Mouse (Mus musculus) left cerebral cortex, postnatal 4 days (tissue): Measurements from ENCODE around the gene Bcl7a. TPM values are rescaled to one million over a fixed set of nuclear protein-coding genes. Genes with fewer than 3 reads are reported as not detected.

Source experiments
- DNase-seq: peaks from one replicate; pipeline ENCODE4 v3.0.0-alpha.2; 2022
- intact Hi-C: fragments of 180-260 bp; cut with DNase I; formaldehyde crosslinking; loops from one replicate; pipeline ENCODE4 v1.15.1; 2025
- total RNA-seq, 2 experiments: library from RNA; stranded (reverse); gene quantifications; 2 replicates each; pipeline ENCODE4 v1.2.3; 2021

Gene Bcl7a
- total RNA-seq, 2 experiments from 2014 or later: 95.1 to 98.4 TPM

DNA sequence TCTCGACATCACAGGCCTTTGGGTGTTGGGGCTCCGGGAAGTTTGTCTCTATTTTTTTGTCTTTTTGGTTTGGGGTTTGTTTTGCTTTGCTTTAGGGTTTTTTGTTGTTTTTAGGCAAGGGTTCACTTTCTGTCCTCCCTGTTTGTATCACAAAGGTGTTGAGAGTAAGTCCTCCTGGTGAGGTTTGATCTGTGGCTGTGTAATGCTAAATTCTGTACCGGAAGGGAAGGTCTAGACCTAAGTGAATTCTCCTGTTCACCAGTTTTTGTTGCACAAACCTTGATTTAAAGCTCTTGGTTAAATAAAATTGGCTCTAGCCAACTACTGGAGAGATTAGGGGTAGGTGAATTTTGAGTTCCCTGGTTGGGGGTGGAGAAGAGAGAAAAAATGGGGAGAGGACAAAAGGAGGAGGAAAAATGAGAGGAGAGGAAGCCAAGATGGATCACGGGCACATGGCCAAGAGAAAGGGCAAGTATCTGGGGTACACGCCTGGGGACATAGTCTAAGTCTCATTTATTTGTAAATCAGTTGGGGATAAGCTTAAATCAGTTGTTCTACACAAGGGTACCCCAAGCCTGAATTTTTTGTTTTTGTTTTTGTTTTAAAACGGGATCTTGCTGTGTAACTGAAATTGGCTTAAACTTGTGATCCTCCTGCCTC lies 32.3 kb downstream of the Bcl7a start:
- intact Hi-C loops: loop anchor here (5.0 to 10.0 kb wide), 2 partner anchors 66 to 129 kb away; no protein-coding TSS in a partner anchor
- DNase-seq: no peak

DNA sequence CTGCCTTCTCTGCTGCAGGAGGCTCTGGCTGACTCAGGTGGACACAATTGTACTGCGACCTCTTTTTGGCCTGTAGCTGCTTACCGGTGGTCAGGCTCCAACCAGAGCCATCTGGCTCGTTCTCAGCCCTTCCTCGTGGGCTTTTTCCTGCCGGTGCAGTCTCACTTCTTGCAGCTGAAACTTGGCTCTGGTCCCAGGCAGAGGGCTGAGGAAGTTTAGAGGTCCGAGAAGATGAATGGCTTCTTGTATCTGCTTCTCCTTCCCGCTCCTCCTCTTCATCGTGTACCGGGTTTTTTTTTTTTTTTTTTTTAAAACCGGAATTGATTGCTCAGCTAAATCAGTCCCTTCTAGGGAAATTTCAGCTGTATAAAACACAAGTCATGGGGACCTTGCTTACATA lies 32.9 kb downstream of the Bcl7a start:
- DNase-seq: peak; percentile 88
- intact Hi-C loops: loop anchor here (5.0 to 10.0 kb wide), 2 partner anchors 66 to 128 kb away; no protein-coding TSS in a partner anchor

DNA sequence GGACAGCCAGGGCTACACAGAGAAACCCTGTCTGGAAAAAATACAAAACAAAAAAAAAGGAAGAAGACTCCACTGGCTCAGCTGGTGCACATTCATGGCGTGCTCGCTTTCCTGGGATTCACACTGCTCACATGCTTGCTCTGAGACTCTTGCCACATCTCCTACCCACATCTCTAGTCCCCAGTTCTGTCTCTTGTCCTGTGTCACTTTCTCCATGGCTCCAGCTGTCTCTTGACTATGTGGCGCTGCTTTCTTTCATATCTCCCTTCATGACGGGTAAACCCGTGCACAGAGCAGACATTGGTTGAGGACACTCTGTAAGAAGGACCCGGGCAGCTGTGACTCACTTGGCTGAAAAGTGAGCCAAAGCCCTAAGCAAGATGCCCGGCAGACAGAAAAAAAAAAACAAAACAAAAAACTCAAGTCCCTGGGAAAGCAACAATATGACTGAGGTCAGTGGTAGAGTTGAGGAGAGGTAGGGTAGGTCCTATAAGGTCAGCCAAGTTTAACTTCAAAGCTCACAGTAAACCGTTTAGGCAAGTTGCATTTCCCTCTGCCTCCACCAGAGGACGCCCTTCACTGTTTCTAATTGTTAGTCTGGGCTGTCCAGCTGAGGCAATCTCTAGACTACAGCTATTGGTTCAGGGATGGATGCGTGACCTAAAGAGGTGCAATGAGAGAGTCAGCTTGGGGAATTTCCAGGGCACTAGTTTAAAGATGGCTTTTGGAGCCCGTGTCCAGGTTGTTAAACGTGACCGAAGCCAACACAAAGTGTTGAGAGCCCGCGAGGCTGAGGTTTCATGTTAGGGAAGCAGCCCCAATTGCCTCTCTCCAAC lies 33.7 kb downstream of the Bcl7a start:
- intact Hi-C loops: loop anchor here (5.0 to 10.0 kb wide), 2 partner anchors 65 to 127 kb away; no protein-coding TSS in a partner anchor

DNA sequence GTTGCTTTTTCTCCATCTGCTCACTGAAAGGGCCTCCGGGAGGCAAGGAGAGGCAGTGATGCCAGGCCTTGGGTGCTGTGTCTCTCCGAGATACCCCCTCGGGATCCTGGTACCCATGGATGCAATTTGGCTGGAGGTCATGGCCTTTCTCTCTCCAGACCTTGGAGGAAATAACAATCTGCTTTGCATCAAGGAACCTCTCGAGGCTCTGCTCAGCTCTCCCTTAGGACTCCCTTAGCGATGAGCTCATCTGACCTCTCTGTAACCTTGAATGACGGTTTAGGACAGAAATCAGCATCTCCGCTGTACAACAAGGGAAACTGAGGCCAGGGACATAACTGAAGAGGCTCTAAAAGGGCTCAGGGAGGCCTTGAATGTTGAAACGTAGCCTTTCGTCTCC lies 35.1 kb downstream of the Bcl7a start:
- no peak for DNase-seq
- intact Hi-C loops: loop anchor here (5.0 to 10.0 kb wide), 2 partner anchors 64 to 126 kb away; no protein-coding TSS in a partner anchor

More for the DNA sequence above, 33.7 kb downstream of the Bcl7a start:
- DNase-seq: peak; percentile 75

DNA sequence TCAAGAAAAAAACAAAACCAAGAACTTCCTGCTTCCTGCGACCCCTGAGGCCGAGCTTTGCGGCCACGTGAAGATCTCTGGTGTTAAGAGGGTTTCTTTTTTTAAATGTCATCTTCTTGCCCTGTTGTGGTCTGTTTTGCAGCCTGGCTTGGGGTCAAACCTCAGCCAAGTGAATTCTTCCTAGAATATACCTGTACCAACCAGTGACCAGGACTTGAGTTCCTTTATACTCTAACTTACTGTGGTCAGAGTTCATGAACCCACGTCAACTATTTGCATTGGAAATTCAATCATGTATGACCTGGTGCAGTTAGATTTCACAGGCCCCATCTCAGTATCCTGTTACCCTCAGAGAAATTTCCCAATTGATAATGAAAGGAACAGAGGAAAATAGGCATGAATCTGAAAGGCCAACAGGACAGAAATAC lies 35.9 kb downstream of the Bcl7a start:
- DNase-seq: no peak
- intact Hi-C loops: loop anchor here (5.0 to 10.0 kb wide), 2 partner anchors 63 to 125 kb away; no protein-coding TSS in a partner anchor

DNA sequence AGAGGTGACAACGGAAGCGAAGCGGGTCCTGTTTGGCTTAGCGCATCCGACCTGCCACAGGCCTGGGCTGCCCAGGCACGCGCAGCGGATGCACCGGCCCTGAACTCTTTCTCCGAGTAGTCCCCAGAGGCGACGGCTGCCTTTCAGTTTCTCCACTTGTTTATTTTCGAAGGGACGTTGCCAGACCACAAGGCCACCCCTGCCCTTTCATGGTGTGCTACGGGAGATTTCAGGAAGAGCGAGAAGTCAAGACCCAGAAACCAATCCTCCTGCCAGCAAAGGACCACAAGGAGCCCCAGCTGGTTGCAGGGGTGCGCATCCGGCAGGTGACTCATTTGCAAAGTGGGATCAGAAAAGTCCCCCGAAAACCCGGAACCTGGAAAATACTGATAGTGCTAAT lies 38.3 kb downstream of the Bcl7a start:
- intact Hi-C loops: no loop called here
- DNase-seq: no peak

DNA sequence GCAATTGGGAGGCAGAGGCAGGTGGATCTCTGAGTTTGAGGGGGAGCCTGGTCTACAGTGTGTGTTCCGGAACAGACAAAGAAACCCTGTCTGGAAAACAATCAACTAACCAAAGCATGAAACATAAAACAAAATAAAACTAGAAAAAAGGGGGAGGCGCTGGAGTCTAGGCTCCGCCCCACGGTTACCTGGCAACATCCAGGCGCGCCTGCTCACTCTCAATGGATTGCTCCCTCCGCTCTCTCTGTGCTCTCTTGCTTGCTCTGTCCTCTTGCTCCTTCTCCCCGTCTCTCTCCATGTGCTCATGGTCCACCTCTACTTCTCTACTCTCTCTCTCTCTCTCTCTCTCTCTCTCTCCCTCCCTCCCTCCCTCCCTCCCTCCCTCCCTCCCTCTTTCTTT lies 39.1 kb downstream of the Bcl7a start:
- intact Hi-C loops: no loop called here
- DNase-seq: no peak

DNA sequence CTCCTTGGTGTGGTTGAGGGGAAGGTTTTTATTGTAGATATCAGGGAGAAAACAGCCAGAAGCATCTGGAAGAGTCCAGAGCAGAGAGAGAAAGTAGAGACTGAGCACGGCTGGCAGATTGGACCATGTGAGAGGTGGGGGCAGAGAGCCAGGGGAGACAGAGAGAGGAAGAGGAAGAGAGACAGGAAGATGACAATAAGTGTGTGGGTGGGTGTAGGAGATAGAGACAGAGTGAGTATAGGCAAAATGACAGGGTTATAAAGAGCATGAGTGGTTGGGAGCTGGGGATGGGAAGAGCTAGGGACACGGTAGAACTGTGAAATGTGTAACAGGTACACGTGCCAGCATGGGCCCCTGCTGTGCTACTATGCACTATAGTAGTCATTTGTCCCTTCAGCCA lies 44.8 kb downstream of the Bcl7a start:
- no peak for DNase-seq
- intact Hi-C loops: no loop called here

DNA sequence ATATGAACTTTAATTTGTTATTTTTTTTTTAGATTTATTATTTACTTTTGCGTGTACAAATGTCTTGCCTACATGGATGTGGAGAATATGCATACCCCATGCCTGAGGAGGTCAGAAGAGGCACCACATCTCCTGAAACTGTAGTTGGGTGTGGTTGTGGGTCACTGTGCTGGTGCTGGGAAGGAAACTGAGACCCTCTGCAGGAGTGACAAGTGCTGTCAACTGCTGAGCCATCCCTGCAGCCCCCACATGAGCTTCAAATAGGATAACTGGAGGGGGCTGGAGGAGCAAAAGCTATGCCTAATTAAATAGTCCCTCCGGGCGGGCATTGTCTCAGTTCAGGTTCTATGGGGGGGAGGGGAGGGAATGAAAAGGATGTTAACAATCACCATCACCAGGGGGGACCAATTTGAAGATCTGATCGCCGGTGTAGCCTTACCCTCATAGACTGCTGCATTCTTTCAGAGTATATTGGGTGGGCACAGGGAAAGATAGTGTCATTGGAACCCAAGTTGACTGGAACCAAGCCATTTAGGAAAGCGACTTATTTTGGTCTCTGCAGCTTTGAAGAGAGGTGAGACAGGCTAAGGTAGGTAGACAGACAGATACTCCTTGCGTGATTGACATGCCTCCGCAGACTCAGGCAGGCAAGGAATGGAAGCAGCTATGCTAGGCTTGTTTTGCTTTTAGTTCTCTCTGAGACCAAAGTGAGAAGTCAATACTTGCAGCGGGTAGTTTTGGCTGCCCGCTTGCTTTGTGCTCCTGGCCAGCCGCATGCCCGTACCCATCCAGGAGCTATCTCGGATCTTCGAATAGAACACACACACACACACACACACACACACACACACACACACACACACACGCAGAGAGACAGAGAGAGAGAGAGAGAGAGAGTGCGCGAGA lies 47.2 kb downstream of the Bcl7a start:
- DNase-seq: no peak
- intact Hi-C loops: no loop called here

DNA sequence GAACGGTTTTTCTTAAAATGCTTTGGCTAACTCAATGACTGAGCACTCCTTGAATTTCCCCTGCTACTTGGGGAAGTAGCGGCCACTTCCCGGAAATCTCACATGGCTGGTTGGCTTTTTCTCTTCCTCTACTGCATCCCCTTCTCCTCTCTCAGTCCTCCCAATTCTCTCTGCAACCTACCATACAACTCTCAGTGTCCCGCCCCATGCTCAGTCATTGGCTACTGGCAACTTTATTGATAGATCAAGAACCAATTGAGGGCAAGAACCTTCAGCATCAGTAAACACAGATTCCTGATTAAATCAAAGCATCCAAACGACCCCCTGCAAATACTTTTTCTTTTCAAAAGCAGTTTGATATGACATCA lies 47.8 kb downstream of the Bcl7a start:
- peak; percentile 50 for DNase-seq
- intact Hi-C loops: no loop called here

DNA sequence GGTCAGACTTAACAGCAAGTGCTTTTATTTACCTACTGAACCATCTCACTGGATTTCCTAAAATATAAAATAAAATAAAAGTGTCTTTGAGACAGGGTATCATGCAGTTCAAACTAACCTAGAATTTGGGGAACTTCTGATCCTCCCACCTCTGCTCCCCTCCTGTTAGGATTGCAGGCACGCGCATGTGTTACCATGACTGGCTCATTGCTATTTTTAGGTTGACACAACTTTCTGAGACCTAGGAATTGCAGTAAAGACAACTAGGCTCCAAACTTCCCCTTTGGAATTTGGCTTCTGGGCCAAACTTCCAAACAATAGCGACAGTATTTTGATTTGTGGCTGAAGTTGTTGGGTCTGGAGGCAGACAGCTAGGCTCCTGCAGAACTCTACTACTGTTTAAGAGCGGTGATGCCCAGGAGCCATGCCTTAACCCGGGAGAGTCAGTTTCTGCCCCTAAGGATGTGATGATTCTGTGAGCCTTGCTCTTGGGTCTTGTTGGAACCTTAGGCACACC lies 50.2 kb downstream of the Bcl7a start:
- intact Hi-C loops: no loop called here
- DNase-seq: no peak

DNA sequence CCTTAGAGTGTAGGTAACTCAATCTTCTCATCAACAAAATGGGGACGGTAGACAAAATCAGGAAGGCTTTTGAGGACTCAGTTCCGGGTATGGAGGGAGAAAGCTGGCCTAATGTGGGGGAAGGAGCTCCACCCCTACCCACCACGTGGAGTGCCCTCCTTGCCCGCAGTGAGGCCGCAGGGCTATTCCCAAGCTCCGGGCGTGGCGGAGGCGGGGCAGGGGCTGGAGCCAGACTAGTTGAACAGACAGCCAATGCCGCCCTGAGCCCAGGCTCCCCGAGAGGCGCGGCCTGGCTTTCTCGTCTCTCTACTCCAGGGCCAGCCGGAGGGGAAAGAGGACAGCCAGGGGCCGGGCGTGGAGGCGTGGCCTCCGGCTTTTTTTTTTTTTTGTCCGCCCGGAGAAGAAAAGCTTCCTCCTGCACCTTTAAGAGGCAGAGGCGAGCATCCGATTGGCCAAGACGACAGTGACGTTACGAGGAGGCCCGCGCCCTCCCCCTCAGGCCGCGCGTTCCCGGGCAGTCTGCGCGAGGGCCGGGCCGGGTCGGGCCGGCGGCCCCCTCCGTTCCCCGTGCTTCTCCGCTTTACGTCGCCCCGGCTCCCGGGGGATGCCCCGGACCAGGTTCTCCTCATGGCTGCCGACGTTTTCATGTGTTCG lies 50.8 kb downstream of the Bcl7a start, which contains the start of gene Mlxip:
Gene Mlxip (plus strand): TSS at position 496 of the 654 bp plus-strand sequence.
- peak; percentile 93 for DNase-seq
- intact Hi-C loops: no loop called here

DNA sequence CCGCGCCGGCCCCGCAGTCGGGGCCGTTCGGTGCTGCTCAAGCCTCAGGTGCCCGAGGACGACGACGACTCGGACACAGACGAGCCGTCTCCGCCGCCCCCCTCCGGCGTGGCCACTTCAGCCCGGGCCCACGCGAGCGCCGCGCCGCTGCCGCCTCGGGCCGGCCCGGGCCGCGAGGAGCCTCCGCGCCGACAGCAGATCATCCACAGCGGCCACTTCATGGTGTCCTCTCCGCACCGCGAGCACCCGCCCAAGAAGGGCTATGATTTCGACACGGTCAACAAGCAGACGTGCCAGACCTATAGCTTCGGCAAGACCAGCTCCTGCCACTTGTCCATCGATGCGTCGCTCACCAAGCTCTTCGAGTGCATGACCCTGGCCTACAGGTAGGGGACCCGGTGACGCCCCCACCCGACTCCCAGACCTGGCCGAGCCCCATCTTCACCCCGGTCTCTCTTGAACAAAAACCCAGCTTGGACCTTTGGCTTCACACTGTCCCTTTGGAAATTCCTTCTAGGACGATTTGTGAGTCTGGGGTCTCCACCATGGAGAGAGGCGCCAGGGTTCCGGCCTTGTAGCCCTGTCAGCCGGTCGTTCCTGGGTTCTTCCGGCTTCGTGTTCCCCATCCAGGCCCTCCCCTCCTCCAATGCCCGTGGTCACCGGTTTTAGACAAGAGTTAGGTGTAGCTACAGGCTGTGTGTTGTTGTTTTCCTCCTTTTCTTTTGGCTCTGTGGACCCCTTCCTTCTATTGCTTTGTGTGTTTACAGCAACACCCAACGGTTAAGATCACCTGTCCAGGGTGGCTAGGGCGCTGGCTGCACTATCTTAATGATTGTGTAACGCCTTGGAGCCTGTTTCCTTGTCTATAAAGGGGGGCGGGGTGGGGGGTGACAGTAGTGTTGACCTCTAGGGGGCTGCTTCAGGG lies 51.6 kb downstream of the Bcl7a start:
- intact Hi-C loops: no loop called here
- DNase-seq: no peak

DNA sequence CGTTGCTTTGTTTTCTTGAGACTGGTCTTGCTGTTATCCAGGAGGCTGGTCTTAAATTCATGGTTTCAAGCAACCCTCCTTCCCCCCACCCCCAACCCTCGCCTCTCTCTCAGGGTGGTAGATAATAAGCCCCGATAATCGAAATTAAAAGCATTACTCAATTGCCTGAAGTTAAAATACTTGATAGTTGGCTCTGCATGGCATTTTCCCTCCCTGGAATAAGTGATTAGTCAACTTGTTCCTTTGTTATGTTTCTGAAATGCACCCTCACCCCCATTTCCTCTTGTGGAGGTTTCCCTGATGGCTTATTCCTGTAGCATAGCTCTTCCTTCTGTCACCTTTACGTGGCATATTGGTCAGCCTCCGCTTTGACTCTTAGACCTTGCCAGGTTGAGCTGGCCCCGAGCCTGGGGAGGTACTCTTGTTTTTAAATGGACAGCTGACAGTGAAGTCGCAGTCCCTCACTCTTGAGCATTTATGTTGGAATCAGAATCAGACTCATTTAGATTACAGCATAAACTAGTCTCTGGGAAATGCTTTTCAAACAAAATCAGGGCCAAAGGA lies 53.3 kb downstream of the Bcl7a start:
- no peak for DNase-seq
- intact Hi-C loops: no loop called here

DNA sequence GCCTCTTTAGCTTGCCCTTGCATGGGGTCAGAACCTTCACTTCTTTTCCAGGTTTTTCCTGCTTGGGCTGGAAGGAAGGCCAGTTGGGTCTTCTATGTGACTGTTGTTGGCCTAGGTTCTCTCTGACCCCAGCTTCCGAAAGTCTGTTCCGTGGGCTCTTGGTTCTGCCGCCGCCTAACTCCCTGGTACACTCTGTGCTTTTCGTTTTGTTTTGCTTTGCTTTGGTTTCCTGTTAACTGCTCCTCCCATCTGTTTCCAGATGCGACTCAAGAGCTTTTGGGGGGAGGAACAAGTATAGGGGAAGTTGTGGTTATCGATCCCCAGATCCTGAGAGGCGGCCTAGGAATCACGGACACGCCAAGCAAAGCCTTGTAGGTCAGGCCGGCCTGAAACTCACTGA lies 54.2 kb downstream of the Bcl7a start:
- intact Hi-C loops: no loop called here

DNA sequence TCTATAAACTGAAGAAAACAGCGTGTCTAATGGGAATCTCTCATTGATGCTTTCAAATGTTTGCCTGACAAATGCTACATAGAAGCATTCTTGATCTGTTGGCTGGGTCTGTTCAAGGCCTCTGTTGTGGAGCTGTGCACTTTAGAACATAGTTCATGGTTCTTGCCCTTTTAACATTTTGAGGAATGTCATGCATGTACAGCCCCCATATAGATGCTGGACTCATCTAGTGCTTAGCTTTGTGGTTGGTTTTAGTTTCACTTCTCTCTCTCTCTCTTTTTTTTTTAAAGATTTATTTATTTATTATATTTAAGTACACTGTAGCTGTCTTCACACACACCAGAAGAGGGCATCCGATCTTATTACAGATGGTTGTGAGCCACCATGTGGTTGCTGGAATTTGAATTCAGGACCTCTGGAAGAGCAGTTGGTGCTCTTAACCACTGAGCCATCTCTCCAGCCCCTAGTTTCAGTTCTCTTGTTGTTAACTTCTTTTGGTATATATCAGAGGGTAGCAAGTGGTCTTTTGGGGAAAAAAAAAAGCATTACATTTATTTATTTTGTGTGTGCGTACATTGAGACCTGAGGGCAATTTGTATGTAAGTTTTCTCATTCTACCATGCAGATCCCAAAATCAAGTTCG lies 55.3 kb downstream of the Bcl7a start:
- intact Hi-C loops: no loop called here

More for the DNA sequence above, 54.2 kb downstream of the Bcl7a start:
- no peak for DNase-seq

DNA sequence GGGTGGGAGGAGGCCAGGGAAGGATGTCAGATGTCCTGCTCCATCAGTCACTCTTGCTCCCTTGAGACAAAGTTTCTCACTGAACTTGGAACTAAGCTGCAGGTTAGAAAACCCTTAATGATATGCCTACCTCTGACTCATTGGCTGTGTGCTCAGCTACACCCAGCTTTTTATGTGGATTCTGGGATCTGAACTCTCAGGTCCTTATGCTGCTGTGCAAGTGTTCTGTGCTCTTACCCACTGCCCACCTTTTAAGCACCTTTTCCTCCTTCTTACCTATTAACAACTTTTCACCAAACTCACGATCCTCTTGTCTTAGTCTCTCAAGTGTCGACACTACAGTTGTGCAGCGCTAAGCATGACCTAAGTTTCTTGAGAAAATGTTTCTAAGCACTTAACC lies 60.8 kb downstream of the Bcl7a start:
- DNase-seq: no peak
- intact Hi-C loops: no loop called here

More for the DNA sequence above, 55.3 kb downstream of the Bcl7a start:
- DNase-seq: no peak

DNA sequence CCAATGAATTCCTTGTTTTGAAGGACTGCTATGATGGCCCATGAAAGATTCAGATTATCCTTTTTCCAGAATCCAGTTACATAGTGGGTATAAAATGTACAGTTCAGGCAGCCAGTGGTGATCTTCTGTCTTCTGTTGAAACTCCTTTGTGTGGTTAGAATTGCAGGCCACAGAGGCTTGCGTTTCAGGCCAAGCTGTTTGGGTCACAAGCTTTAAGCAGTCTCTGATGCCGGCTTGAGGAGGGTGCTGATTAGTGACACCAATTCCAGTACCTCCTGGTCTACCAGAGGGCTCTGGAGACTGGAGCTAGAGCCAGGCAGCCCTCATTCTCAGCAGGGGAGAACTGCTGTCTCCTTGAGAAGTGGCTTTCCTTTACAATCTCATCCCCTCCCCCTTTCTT lies 63.3 kb downstream of the Bcl7a start:
- intact Hi-C loops: no loop called here
- DNase-seq: no peak
